Mouse (Mus musculus): Measurements from ENCODE around the gene Trim72.

Gene Trim72

DNA sequence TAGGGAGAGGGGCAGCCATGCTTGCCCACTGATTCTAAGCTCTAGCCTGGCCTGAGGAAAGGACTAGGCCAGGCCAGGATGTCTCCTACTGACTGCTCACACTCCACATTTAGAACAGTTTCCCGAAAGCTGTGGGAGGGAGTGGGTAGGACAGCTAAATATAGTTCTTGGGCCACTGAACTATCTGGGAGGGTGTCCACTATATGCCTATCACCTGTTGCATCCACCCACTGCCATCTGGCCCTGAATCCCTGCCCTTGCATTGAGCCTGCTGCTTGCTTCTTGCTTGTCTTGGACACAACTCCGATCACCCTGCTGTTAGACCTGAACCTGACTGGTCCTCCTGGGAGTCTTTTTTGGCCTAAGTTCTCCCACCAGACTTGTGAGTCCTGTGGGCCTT is at the start of gene Trim72:
Gene Trim72 (plus strand): TSS at position 262 of the 400 bp plus-strand sequence.
- DNase-seq (ENCODE audit: low spot score), result no peak

DNA sequence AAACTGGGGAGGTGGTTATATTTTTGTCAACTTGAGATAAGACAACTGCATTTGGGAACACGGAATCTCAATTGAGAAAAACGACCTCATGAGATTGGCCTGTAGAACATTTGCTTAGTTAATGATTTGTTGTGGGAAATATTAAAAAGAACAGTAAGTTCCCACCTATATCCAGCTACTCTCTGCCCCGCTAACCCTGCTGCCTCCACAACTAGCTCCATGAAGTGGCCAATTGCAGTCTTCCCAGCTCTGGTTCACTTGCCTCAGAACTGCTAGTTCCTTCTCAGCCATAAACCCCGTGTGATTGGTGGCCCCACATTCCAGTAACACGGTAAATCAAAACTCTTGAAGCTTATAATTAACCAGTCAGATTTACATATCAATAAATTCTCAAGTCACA is 44.4 kb upstream of the Trim72 start:
- no peak for DNase-seq (ENCODE audit: low spot score)

- no peak for DNase-seq (ENCODE audit: low spot score)
Measured at GRCm38 (mm10) chr7:127966371-127966918, 37.3 kb upstream of the Trim72 start.

GRCm38 (mm10) chr7:127967004-127967921 is 36.5 kb upstream of the Trim72 start, which contains the start of gene Fus:
TSS of gene Fus (plus strand) at chr7:127967457.
- peak; percentile 93 for DNase-seq (ENCODE audit: low spot score)

DNA sequence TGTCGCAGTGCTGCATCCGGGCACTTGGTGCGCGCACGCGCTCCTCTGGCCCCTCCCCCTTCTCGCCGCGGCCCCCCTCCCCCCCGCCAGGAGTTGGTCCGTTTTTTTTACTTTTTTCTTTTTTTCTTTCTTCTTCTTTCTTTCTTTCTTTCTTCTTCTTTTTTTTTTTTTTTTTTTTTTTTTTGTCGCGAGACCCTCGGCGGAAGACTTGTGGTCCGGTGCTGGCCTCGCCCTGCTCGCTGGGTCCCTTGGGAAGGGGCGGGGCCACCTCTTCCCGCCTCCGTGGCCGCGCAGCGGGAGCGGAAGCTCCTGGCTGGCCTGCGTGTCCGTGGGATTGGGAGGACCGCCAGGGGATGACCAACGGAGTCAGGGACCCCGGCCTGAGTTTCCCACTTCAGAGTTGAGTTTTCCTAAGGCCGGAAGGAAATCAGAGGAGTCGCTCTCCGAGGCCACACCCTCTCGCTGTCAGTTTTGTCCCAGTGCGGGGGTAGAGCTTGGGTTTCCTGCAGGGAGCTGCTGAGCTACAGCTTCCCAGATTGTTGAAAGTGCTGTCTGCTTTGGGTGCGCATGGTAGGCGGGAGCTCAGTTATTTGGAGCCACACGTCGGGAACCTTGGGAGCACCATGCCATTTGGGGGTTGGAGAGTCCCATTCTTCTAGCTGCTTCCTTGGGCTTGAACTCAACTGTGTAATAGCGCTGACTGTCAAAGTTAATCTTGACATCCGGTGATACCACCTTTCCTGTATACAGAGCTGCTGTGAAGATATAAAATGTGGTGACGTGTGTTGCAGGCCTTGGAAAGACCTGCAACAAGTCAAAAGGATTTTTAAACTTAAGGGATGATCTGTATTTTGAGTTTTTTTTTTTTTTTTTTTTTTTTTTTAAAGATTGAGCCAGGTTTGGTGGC is 35.6 kb upstream of the Trim72 start:
- DNase-seq (ENCODE audit: low spot score), result peak; percentile 73

GRCm38 (mm10) chr7:127974413-127974930 is 29.3 kb upstream of the Trim72 start:
- DNase-seq (ENCODE audit: low spot score), result no peak

DNA sequence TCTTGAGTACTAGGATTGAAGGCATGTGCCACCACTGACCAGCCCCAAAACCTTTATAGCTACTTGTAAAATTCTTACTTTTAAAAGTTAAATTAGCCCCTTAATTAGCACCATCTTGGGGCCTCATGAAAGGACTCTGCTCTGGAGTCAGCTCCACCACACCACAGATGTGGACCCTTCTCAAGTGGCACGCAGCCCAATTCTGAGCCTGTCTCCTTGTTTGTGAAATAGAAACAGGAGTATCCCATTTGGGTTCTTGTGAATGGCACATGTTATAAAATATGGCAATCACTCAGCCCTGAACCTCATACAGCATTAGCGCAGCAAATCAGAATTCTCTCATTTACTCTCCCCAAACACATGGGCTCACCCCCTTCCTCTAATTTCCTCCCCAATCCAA is 24.9 kb upstream of the Trim72 start:
- DNase-seq (ENCODE audit: low spot score), result no peak

- DNase-seq (ENCODE audit: low spot score), result no peak
Measured at GRCm38 (mm10) chr7:127980606-127981005, 23.1 kb upstream of the Trim72 start.

- no peak for DNase-seq (ENCODE audit: low spot score)
Measured at GRCm38 (mm10) chr7:127988904-127989303, 14.8 kb upstream of the Trim72 start.

GRCm38 (mm10) chr7:127991643-127992487 is 11.9 kb upstream of the Trim72 start:
- peak; percentile 74 for DNase-seq (ENCODE audit: low spot score)

DNA sequence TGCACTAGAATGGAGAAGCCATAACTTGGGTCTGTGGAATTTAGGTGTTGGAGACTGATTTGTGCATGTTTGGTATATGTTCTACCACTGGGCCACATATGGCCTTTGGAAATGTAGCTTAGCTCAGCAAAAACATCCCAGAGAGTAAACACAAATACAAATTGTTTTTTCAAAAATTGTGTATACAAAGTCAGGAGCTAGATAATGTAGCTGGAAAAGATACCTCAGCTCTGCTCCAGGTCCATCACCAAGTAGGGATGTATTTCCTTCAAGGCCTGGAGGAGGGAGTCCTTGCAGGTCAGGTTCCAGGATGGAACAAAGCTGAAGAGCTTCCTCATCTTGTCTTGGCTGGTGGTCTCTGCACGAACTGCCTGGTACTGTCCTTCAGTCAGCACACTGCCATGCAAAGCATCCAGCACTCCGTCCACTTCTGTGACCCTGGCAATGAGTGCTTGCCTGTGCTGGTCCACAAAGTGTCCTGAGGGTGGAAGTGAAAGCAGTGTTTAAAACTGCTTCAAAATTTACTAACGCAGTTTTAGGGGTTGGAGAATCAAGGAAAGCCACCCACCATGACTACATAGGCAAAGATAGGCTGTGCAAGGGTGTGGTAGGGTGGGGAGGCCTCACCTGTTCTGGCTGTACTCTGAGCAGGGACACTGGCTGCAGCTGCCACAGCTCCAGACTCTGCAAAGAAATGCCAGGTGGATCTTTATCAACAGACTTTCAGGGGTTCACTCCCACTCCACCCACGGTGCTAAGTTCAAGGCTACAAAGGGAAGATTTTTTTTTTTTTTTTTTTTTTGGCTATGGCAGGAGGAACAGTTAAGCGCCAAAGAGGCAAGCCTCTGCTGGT is 11.0 kb upstream of the Trim72 start:
- no peak for DNase-seq (ENCODE audit: low spot score)

- DNase-seq (ENCODE audit: low spot score), result peak; percentile 72
Measured at GRCm38 (mm10) chr7:127993341-127993977, 10.3 kb upstream of the Trim72 start, which contains the start of gene Pycard. TSS of gene Pycard (minus strand) at chr7:127993867.

DNA sequence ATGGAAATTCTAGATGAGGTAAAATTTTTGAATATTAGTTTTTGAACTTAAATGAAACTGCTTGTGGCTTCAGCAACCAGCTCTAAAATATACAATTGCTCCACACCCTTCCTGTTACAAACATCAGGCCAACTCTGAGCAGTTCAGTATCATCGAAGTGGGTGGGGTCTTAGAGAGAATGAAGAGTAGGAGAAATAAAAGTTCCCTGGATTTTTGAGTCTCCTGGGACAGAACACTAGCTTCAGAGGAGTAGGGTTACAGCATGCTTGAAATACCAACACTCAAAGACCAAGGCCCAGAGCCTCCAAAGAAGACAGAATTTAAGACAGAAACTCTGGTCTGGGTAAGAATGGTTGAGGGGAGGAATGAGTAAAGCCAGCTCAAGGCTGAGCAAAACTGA is 4.3 kb upstream of the Trim72 start:
- DNase-seq (ENCODE audit: low spot score), result no peak

GRCm38 (mm10) chr7:128000068-128000950 is 3.4 kb upstream of the Trim72 start:
- DNase-seq (ENCODE audit: low spot score), result no peak

DNA sequence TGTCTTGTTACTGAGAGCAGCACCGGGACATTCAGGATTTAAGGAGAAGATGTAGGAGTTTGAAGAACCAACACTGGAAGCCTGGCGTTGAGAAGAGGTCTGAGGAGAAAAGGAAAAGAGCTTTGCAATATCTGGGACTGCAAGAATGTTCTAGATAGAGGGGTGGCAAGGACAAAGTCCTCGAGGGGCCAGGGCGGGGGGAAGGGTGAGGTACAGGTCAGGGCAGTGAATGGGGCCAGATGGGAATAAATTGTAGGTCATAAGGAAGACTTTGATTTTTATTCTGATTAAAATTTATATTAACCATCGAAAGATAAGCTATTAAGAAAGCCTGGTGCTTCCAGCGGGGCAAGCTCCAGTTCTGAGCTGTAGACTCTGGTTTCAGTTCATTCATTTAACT is 651 bp upstream of the Trim72 start:
- no peak for DNase-seq (ENCODE audit: low spot score)

DNA sequence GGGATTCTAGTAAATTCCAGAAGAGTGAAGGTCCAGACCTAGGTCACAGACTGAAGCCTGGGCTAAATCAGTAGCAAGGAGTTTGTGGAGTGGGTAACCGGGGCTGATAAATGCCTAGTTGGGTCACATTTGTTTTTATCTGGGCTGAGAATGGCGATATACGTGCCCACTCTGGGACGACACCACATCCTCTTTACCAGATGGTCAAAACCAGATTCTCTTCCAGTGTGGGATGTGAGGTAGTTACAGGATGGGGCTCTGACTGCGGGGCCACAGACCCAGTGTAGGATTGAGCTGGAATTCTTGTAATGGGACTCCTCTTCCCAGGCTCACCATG is 369 bp downstream of the Trim72 start:
- no peak for DNase-seq (ENCODE audit: low spot score)

DNA sequence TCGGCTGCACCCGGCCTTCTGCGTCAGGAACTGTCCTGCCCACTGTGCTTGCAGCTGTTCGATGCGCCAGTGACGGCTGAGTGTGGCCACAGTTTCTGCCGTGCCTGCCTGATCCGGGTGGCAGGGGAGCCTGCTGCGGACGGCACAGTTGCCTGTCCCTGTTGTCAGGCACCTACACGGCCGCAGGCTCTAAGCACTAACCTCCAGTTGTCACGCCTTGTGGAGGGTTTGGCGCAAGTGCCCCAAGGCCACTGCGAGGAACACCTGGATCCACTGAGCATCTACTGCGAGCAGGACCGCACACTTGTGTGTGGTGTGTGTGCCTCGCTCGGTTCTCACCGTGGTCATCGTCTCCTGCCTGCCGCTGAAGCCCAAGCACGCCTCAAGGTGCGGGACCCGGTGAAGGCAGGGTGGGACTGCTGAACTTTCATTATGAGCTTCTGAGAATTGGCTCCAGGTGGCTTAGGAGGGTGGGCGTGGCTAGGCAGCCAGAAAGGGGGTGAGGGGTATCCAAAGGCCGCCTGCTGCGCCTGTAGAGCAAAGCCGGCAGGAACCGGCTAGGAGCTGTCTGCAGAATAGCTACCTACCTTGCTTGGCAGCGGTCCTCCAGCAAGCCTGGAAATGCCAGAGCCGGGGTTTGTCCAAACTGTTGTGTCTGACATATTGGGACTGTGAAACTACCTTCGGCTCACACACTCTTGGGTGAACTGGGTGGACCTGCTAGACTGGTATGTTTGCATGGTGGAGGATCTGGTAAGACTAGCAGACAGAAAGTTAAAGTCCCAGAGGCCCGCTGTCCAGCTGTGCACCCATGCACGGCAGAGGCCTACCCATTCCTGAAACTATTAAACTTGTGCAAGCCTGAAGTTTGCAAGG is 976 bp downstream of the Trim72 start:
- peak; percentile 49 for DNase-seq (ENCODE audit: low spot score)

GRCm38 (mm10) chr7:128006193-128006592 is 2.4 kb downstream of the Trim72 start:
- DNase-seq (ENCODE audit: low spot score), result no peak

Measured in lung, postnatal 25 days (tissue).